Mouse (Mus musculus) lung, adult 10 weeks (tissue): ENCODE data around the gene Prcd. TPM values are rescaled to one million over a fixed set of nuclear protein-coding genes. Genes with fewer than 3 reads are reported as not detected.

Source experiments
- polyA plus RNA-seq: library from polyadenylated mRNA; stranded (reverse); fragments of 350-450 nt; fragmentation: Illumina TruSeq; extraction: RNeasy Lipid Tissue Mini Kit (QIAGEN cat#74804); gene quantifications from one replicate; pipeline ENCODE4 v1.2.3, GENCODE M21; 2014; ENCODE audit warnings: low read depth, low replicate concordance; ENCODE audit not compliant: insufficient read depth

Gene Prcd
- 6.3 TPM for polyA plus RNA-seq

DNA sequence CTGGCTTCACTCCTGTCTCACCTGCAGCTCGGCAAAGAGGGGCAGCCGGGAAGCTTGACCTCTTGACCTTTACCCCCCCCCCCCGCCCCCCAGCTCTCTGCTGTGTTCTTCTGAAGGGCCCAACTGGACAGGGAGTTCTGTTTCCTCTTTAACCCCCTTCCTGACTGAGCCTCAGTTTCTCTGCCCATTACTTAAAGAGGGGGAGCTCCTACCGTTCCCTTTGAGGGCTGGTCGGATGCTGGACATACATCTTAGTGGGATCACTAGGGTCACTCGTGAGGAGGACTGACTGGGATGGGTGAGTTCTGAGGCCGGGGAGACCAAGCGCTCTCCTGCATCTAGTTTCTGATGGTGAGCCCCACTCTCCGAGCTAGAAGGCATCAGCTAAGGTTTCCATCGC lies at the start of gene Prcd:
Prcd (plus strand) TSS at position 301 of the 400 bp plus-strand sequence.

DNA sequence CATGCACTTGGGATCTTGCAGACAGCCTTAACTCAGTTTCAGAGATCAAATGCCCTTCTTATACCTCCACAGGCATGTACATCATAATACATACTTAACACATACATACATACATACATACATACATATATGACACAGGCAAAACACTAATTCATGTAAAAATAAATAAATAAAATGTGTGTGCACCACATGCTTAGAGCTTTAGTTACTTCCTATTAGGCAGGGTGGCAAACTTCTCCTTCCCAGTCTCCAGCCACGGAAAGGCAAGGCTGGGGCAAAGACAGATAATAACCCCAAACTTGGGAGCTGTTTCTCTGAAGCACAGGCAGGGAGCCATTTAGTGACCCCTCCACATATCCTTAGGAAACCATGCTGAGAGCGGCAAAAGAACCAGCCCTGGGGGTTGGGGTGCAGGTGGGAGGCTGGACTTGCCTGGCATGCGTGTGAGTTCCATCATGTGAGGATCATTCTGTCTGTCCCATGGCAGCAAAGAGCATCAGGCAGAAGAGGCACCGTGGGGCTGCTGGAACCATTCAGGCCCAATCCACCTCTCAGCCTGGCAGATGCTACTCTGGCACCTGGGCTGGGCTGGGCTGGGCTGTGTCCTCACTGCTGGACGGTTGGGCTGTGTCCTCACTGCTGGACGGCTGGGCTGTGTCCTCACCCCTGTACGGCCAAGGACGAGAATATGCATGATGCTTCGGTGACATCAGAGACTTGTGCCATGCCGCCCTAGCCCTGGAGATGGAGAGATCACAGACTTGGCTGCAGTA lies 26.8 kb upstream of the Prcd start, which contains the start of gene Rhbdf2:
Rhbdf2 (minus strand) TSS at position 721 of the 773 bp plus-strand sequence.

DNA sequence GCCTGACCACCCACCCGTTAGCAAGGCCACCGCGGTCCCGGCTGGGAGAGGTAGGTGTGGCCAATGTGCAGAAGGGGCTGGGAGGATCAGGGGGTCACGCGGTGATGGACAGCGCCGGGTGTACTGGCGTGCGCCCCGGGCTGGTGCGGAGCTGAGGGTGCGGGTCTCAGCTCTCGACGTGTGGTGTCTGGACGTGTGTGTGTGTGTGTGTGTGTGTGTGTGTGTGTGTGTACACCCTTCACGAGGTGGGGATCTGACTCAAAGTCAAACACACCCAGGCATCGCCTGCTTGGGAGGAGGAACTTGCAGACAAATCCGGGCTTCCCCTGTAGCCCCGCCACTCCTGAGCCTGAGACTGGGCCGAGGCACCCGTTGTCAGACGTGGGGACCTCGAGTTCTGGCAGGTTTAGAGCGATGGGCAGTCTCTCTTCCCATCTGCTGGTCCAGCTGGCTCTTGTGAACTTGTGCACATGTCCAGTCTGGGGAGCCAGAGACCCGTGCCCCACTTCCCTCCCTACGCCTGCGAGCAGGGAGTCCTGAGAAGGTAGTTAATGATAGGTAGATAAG lies 1.0 kb downstream of the Prcd start, which contains the start of gene Cygb:
Cygb (minus strand) TSS at position 59 of the 567 bp plus-strand sequence.

Other genes with a start within 250 kb of the Prcd start
- 1.5 TPM for gene Rnf157, start 240.5 kb upstream of the Prcd start, polyA plus RNA-seq
- gene Ubald2, start 219.4 kb upstream of the Prcd start, polyA plus RNA-seq = 70.7 TPM
- 0.22 TPM for gene Qrich2, start 187.3 kb upstream of the Prcd start, polyA plus RNA-seq
- gene Prpsap1, start 159.3 kb upstream of the Prcd start, polyA plus RNA-seq = 39.3 TPM
- gene Sphk1, start 122.6 kb upstream of the Prcd start, polyA plus RNA-seq = 23.0 TPM
- gene Ube2o, start 72.1 kb upstream of the Prcd start, polyA plus RNA-seq = 7.1 TPM
- not detected for gene Aanat, start 67.1 kb upstream of the Prcd start, polyA plus RNA-seq
- gene Rhbdf2, start 26.5 kb upstream of the Prcd start, polyA plus RNA-seq = 13.5 TPM
- gene Cygb, start 779 bp downstream of the Prcd start, polyA plus RNA-seq = 26.4 TPM
- not detected for gene St6galnac1, start 122.0 kb downstream of the Prcd start, polyA plus RNA-seq
- 42.7 TPM for gene Mxra7, start 174.5 kb downstream of the Prcd start, polyA plus RNA-seq
- 48.6 TPM for gene Mettl23, start 189.7 kb downstream of the Prcd start, polyA plus RNA-seq
- gene Jmjd6, start 189.9 kb downstream of the Prcd start, polyA plus RNA-seq = 34.6 TPM
- 12.1 TPM for gene Mfsd11, start 198.9 kb downstream of the Prcd start, polyA plus RNA-seq
- 182 TPM for gene Srsf2, start 199.6 kb downstream of the Prcd start, polyA plus RNA-seq